In genomic region chr17:32927803-32928202, GRCm38 (mm10) we compare ENCODE assay signal across 20 mouse cellular contexts. TPM values are rescaled to one million over a fixed set of nuclear protein-coding genes. Genes with fewer than 3 reads are reported as not detected.
"Had no signal": no experiment of that assay in that cellular context is flagged by ENCODE, and none has a peak within 500 bp of the region (broad histone marks: within the 10 kb centered on the region; RNA-seq: fewer than 3 reads in every experiment).

No protein-coding gene starts in this region.

- ATAC-seq: liver, postnatal 0 days; lung, postnatal 0 days; midbrain, embryonic 13.5 days; midbrain, embryonic 15.5 days had no signal

- H3K27me3 ChIP-seq: liver, embryonic 15.5 days; lung, embryonic 15.5 days; megakaryocyte, embryonic 14.5 days; neural tube, embryonic 12.5 days; stomach, embryonic 15.5 days had no signal

- H3K9ac ChIP-seq: liver, embryonic 15.5 days; liver, postnatal 0 days; lung, embryonic 15.5 days; midbrain, embryonic 13.5 days; midbrain, embryonic 15.5 days; neural tube, embryonic 12.5 days; stomach, embryonic 15.5 days had no signal

- DNase-seq: liver, postnatal 0 days; lung, adult 2 months; lung, postnatal 14 days; lung, postnatal 36 days; right cerebral cortex, postnatal 14 days; spleen, adult 18-20 months; thymus, adult 18-20 months; thymus, postnatal 25 days; thymus, postnatal 4 days had no signal

- H3K4me3 ChIP-seq: liver, embryonic 15.5 days; lung, embryonic 15.5 days; megakaryocyte, embryonic 14.5 days; midbrain, embryonic 13.5 days; midbrain, embryonic 15.5 days; neural tube, embryonic 12.5 days; stomach, embryonic 15.5 days had no signal

- H3K9me3 ChIP-seq: liver, embryonic 15.5 days; lung, embryonic 15.5 days; midbrain, embryonic 13.5 days; midbrain, embryonic 15.5 days; neural tube, embryonic 12.5 days; stomach, embryonic 15.5 days had no signal

- H3K4me2 ChIP-seq: liver, embryonic 15.5 days; lung, embryonic 15.5 days; midbrain, embryonic 11.5 days; midbrain, embryonic 13.5 days; midbrain, embryonic 15.5 days; neural tube, embryonic 12.5 days; stomach, embryonic 15.5 days had no signal

- H3K27ac ChIP-seq: liver, embryonic 15.5 days; lung, embryonic 15.5 days; macrophage; midbrain, embryonic 13.5 days; midbrain, embryonic 15.5 days; neural tube, embryonic 12.5 days; stomach, embryonic 15.5 days had no signal

- H3K36me3 ChIP-seq: liver, embryonic 15.5 days; lung, embryonic 15.5 days; midbrain, embryonic 13.5 days; midbrain, embryonic 15.5 days; neural tube, embryonic 12.5 days; stomach, embryonic 15.5 days had no signal

RNA-seq across cellular contexts. Expression of gene Cyp4f14, which starts 10.7 kb away (rescaled TPM):
- polyA plus RNA-seq: liver, embryonic 15.5 days; lung, embryonic 15.5 days; lung, postnatal 0 days; macrophage; midbrain, embryonic 11.5 days; midbrain, embryonic 13.5 days; neural tube, embryonic 12.5 days; neural tube, embryonic 14.5 days had no signal
